Mouse (Mus musculus): ENCODE results near the gene Gm39566.

Gene Gm39566

GRCm38 (mm10) chr11:69795168-69795982, 19.7 kb downstream of the Gm39566 start, which contains the start of gene Chrnb1:
Chrnb1 (minus strand) TSS chr11:69795943.
- peak; percentile 80 for DNase-seq

DNA sequence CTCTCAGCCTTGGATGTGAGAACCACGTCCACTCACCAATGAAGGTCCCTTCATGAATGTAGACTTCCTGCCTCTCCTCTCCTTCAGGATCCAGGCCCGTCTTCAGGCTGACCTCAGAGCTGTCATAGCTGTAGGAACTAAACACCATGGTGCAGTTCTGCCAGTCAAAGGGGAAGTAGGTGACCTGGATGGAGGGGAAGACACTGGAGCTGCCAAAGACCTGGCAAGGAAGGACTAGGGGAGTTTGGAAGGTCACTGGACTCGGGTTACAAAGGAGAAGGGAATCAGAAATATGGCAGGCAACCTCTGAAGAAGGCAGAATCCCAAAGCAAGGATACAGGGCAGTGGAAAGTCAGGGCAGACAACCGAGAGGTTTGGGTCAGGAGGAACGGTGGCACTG, 21.7 kb downstream of the Gm39566 start:
- DNase-seq: no peak

DNA sequence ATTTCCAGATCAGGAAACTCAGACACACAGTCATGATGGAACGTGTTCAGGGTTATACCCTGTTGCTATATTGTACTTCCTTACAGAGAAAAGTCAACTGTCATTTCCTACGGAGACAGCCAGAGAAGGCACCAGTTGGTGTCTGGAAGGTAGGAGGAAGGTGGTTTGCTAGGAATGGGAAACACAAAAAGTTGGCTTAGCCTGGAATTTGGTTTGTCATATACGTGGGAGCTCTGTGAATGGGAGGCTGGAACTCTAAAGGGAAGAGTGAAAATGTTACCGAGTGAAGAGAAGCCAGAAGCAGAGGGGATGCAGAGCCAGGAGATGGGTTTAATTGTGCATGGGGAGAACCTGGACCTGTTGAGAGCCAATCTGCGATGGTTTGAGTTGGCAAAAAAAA, 23.7 kb downstream of the Gm39566 start:
- no peak for DNase-seq

DNA sequence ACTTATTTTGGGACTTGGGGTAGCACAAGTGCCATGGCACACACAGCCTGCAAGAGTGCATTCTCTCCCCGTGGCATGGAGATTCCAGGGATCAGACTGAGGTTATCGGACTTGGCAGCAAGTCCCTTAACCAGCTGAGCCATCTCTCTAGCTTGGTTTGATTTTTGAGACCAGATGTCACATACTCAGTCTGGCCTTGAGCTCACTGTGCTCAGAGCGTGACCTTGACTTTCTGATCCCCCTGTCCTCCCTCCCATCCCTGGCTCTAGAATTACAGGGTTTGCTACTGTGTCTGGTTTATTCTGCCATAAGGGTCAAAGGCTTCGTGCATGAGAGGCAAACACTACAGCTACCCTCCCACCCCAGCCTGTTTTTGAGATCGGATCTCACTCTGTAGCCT, 25.7 kb downstream of the Gm39566 start:
- no peak for DNase-seq

DNA sequence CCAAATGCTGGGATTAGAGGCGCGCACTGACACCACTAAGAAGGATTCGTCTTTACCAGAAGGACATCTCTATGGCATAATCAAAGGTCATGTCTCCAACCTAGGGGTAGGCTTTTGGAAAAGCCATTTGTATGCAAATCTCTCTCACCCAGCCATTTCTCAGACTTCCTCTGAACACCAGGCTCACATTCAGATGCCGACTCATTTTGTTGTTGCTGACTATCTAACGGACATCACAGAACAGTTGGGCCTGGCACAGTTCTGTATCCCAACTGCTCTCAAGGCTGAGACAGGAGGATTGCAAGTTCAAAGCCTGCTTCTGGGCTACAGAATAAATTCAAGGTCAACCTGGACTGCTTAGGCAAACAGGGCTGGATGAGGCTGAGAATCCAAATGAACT, 27.8 kb downstream of the Gm39566 start:
- DNase-seq: no peak

GRCm38 (mm10) chr11:69784793-69785272, 30.3 kb downstream of the Gm39566 start:
- no peak for DNase-seq

DNA sequence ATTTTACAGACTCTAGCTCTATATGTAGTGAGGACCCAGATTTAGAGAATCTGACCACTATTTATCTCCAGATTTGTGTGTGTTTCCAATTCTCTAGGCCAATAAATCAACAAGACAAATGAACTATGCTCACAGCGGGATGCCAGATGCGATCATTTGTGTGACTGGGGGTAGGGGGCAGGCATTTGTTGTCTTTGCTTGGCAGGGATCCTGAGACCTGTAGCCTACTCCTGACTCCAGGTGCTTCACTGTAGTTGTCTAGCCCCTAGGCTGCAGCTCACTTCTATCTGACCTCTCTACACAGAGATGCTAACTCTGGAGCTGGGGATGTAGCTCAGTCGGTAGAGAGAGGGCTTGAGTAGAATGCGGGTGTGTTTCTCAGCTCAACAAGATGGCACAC, 33.3 kb downstream of the Gm39566 start:
- DNase-seq: no peak

GRCm38 (mm10) chr11:69778985-69779384, 36.1 kb downstream of the Gm39566 start:
- no peak for DNase-seq

- DNase-seq: no peak
Observed at GRCm38 (mm10) chr11:69778258-69778982, 36.7 kb downstream of the Gm39566 start.

DNA sequence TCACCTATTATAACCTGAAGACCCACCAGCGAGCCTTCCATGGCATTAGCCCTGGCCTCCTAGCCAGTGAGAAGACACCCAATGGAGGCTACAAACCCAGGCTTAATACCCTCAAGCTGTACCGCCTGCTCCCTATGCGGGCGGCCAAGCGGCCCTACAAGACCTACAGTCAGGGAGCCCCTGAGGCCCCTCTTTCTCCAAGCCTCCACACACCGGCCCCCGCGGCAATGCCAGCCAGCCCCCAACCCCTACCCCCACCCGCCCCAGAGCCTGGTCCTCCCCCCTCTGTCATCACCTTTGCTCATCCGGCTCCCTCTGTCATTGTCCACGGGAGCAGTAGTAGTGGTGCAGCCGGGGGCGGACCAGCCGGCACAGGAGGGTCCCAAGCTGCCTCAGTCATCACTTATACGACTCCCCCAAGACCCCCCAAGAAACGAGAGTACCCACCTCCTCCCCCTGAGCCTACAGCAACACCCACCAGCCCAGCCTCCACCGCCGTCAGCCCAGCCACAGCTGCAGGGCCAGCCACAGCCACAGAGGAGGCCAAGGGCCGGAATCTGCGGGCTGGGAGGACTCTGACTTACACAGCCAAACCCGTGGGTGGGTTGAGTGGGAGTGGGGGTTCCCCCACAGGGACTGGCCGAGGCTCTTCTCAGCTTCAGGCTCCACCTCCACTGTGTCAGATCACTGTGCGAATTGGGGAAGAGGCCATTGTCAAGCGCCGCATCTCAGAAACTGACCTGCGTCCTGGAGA, 37.4 kb downstream of the Gm39566 start:
- no peak for DNase-seq

DNA sequence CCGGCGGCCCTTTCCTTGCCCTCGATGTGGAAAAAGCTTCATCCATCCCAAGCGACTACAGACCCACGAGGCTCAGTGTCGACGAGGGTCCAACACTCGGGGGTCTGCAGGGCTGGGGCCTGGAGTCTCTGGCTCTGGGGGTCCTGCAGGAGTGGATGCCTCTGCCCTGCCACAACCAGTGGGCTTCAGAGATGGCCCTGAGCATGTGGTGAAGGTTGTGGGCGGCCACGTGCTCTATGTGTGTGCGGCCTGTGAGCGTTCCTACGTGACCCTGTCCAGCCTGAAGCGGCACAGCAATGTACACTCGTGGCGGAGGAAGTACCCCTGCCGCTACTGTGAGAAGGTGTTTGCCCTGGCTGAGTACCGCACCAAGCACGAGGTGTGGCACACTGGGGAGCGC, 38.6 kb downstream of the Gm39566 start:
- no peak for DNase-seq

DNA sequence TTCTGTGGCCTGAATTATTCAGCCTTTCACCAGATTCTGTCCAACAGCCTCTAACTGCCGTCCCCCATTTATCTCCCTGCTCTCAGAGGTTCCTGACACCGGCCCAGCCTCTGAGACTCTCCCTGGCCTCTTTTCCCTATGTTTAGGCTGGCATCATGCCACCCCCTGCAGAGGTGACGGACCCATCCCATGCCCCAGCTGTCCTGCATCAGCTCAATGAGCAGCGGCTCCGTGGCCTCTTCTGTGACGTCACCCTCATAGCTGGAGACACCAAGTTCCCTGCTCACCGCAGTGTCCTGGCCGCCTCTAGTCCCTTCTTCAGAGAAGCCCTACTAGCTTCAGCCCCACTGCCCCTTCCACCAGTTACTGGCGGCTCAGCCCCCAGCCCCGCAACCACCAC, 39.4 kb downstream of the Gm39566 start:
- DNase-seq: no peak

DNA sequence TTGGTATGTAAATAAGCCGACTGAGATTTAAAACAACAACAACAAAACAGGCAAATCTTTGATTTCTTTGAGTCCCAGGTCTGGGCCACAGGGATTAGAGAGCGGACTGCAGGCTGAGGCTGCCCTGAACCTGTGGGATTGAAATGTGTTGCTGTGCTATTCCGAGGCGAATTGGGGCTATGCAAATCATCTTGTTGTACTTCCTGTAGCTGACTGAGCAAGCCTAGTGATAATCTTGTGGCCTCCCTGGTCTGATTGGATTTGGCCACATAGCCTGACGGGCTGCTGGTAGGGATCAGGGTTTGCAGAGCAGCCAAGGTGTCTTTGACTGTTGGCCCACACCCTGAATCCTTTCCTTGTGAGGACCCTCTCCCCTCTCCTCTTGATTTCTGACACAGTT, 40.1 kb downstream of the Gm39566 start:
- no peak for DNase-seq

DNA sequence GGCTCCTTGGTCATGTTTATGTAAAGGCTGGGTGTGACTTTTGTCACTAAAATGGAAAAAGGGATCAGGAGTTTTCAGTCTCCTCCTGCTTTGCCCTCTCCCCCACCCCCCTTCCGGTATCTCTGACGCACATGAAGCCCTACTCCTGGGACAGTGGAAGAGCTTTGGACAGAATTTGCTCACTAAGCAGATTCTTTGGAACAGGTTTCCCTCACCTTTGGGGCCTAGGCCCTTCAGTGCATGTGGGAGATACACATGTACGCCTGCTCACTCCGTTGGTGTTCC, 47.5 kb downstream of the Gm39566 start:
- no peak for DNase-seq

GRCm38 (mm10) chr11:69766872-69767624, 48.0 kb downstream of the Gm39566 start:
- DNase-seq: no peak

- peak; percentile 70 for DNase-seq
Observed at GRCm38 (mm10) chr11:69766126-69766609, 48.9 kb downstream of the Gm39566 start.

DNA sequence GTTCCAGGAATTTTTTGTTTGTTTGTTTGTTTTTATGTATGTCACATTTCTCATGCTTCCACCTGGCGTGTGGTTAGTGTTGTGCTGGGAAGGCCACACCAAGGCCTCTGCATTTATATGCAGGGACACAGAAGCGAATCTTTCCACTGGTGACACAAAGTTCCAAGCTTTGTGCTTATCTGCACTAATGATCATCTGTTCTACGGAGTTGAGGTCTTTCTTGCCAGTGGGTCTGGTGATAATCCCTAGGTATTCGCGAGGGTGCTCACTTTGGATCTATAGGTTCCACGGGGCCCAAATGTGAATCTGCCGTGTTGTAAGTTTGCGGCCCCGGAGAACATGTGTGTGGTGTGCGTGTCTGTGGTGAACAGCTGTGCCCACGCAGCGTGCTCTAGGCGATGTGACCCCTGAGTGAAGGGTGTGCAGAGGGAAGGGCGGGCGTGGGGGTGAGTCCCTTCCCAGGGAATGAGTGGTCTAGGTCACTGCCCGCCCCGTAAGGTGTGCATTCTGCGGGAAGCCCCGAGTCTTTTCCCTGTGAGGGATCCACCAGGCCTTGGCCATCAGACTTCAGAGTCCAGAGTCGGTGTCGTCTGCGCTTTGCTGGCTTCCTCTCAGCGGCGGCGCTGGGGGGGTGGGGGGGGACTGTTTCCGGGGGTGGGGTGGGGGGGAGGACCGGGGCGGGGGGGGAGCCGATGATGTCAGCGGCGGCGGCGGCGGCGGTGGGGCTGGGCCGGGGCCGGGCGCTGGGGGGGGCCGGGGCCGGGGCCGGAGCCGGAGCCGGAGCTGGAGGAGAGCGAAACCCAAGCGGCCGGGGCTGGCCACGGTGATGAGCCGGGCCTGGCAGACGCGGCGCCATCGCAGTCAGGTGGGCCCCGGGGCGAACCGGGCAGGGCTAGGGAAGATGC, 49.6 kb downstream of the Gm39566 start, which contains the start of gene Zbtb4:
Gene Zbtb4 (plus strand): TSS at position 692 of the 905 bp plus-strand sequence.
- DNase-seq: peak; percentile 51

DNA sequence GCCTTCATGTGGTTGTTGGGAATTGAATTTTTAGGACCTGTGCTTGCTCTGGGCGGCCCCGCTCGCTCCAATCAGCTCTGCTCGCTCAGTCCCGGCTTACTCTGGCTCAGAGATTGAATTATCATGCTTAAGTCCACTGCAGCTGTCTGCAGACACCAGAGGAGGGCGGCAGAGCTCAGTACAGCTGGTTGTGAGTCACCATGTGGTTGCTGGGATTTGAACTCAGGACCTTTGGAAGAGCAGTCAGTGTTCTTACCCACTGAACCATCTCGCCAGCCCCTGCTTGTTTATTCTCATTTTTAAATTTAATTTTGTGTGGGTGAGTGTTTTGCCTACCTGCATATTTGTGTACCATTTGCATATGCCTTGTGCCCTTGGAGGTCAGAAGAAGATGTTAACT, 51.5 kb downstream of the Gm39566 start:
- no peak for DNase-seq

DNA sequence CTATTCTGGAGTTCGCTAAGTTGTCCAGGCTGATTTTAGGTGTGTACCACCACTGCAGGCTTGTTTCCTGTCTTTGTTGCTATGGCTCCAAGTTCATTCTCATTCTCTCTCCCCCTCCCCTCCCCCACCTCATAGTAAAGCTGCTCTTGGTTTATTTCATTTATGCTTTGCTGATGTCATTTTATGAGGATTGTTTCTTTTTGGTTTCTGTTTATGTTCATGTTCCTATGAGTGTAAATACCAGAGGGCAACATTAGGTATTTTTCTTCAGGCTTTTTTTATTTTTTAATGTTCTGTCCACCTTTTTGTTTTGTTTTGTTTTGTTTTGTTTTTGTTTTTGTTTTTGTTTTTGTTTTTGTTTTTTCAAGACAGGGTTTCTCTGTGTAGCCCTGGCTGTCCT, 53.2 kb downstream of the Gm39566 start, which contains the start of gene Slc35g3:
Gene Slc35g3 (minus strand): TSS at position 101 of the 400 bp plus-strand sequence.
- DNase-seq: no peak
